Mouse (Mus musculus) ovary, adult 10 weeks (tissue): ENCODE data around the gene Nme2. TPM values are rescaled to one million over a fixed set of nuclear protein-coding genes. Genes with fewer than 3 reads are reported as not detected.

Experiments
- polyA plus RNA-seq: library from polyadenylated mRNA; stranded (reverse); fragments of 350-450 nt; fragmentation: Illumina TruSeq; extraction: RNeasy Lipid Tissue Mini Kit (QIAGEN cat#74804); gene quantifications from one replicate; pipeline ENCODE4 v1.2.3, GENCODE M21; 2014

The Nme2 gene
- polyA plus RNA-seq = 129 TPM

GRCm38 (mm10) chr11:93956159-93956558 lies at the start of gene Nme2:
Nme2 (minus strand) TSS chr11:93956259.

DNA sequence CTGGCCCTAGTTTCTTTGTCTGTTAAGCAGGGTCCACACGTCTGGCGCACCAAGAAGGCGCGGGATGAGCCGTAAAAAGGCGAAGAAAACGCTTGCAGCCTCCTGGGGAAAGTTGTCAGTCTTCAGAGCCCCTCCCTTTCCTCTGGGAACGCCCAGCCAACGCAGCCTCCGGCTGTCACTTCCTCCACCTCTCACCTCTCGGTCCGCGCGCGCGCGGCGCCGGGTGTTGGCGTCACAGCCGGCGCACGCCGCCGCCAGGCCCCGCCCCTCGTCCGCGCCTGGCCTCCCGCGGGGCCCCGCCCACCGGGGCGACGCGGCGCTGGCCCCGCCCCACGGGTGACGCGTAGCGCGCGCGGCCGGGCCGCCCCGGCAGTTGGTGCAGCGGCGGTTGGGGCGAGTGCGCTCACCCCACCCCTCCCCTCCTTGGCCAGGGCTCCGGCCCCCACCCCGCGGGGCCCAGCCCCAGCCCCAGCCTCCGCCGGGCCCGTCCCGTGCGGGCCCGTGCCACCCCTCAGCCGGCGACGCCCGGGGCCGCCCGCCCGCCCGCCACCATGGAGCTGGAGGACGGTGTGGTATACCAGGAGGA lies 39.8 kb upstream of the Nme2 start, which contains the start of gene Spag9:
TSS of gene Spag9 (plus strand) at position 372 of the 586 bp plus-strand sequence.

DNA sequence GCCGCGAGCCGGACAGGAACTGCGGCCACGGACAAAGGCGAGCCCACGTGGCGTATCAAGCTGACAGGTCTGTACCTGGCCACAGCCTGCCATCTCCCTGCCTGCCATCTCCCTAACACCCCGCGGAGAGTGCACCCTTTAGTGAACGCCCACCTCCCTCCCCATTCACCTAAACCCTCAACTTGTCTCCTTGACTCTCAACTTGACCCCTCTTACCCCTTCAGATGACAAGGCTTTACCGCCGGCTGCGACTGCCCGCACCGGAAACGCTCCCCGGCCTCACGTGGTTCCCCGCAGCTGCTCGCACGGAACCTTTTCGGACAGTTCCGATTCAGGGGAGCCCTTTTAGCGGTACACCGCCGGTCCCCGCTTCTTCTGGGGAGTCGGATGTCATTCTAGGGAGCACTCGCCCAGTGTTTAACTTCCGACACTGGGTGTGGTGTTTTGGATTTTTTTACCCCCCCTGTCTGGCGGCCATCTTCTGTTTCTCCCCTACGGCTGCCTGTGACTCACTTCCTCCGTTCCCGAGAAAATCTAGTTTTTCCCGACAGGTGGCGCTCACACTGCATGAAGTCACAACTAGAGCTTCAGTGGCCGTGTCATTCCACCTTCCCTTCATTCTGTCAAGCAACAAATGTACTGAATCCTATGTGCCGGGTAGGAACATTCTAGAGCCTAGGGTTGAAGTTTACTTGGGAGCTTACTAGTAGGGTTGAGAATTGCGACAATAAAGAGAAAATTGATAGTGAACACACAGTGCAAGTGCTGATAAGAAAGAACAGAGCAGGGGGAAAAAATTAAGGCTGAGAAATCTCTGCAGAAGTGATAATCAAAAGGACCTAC lies 12.2 kb upstream of the Nme2 start, which contains the start of the genes Gm20390 and Nme1:
TSS of gene Gm20390 (minus strand) at position 289 of the 843 bp plus-strand sequence.
TSS of gene Nme1 (minus strand) at position 517 of the 843 bp plus-strand sequence.

Other genes starting within 250 kb of the Nme2 start
- 73.7 TPM for gene Utp18, start 70.5 kb downstream of the Nme2 start, polyA plus RNA-seq
- gene Mbtd1, start 70.4 kb downstream of the Nme2 start, polyA plus RNA-seq = 152 TPM
- gene Gm20390, start 12.0 kb upstream of the Nme2 start, polyA plus RNA-seq = not detected
- gene Nme1, start 12.3 kb upstream of the Nme2 start, polyA plus RNA-seq = 10.7 TPM
- 145 TPM for gene Spag9, start 39.8 kb upstream of the Nme2 start, polyA plus RNA-seq